Mouse (Mus musculus): ENCODE measurements at regions not wholly inside any gene's neighbourhood (a gene's known extent, or its start where the extent isn't known, plus 50 kb on each side); places are given as distances from the start of the nearest gene placed in this dataset.

DNA sequence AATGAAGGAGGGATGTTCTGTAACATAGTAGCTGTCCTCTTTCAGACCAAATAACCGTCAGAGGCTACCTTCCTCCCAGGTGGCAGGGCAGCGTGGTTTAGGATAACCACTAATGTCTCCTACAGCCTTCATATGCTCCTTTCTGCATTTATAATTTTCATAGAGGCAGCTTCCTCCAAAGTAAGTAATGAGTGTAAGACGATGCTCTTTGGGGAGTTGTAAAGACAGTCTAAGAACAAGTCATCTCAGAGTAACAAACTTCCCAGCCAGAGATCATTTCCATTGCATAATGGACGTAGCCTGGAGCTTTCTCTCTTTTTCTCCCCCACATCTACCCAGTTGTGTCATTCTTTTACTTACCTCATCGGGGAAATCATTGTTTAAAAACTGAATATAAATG is 292.3 kb upstream of the Adamts9 start:
- Histone ChIP-seq H3K9ac (replicated peaks) (no peak overlapping the region), H3K4me2 (replicated peaks) (no peak overlapping the region), H3K27ac (replicated peaks) (no peak overlapping the region), H3K4me1 (no peaks in the 10 kb centered on the region), H3K4me3 (no peak overlapping the region), H3K27me3 (no peaks in the 10 kb centered on the region), H3K9me3 (no peaks in the 10 kb centered on the region), H3K36me3 (no peaks in the 10 kb centered on the region)
- 81% methylated on average over 5 of the region's 5 CpGs for WGBS
- no peak for ATAC-seq (ENCODE audit: low FRiP score, low read depth)

GRCm38 (mm10) chr6:93232636-93233035 is 289.3 kb upstream of the Adamts9 start:
- H3K27ac ChIP-seq (replicated peaks): no peak overlapping the region
- 0 out of 2 replicates have a peak, but pooled peaks cover 2% of the 10 kb centered on the region for H3K27me3 ChIP-seq
- 87% methylated on average over 9 of the region's 9 CpGs for WGBS
- H3K4me3 ChIP-seq: no peak overlapping the region
- ATAC-seq (ENCODE audit: low FRiP score, low read depth): no peak
- H3K4me1 ChIP-seq: no peaks in the 10 kb centered on the region
- no peak overlapping the region for H3K4me2 ChIP-seq (replicated peaks)
- H3K36me3 ChIP-seq: no peaks in the 10 kb centered on the region
- H3K9me3 ChIP-seq: no peaks in the 10 kb centered on the region
- H3K9ac ChIP-seq (replicated peaks): no peak overlapping the region

DNA sequence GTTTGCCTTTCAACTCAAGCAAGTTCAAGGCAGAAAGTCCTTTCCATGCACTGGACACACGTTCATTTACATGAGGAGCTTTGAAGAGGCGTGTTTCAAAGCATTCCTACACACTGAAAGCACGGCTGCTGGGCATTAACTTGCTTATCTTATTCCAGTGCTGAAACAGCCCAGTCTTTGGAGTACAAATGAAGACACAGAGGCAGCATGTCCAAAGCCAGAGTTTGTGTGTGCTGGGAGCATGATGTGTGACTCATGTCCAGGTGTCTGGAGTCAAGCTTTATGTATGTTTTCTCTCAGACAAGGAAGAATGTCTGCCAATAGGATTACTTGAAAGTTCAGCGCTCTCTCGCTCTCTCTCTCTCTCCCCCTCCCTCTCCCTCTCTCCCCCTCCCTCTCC is 287.2 kb upstream of the Adamts9 start:
- no peaks in the 10 kb centered on the region for H3K36me3 ChIP-seq
- H3K4me1 ChIP-seq: no peaks in the 10 kb centered on the region
- H3K27ac ChIP-seq (replicated peaks): no peak overlapping the region
- no peak overlapping the region for H3K4me3 ChIP-seq
- no peak overlapping the region for H3K4me2 ChIP-seq (replicated peaks)
- 62% methylated on average over 5 of the region's 5 CpGs for WGBS
- H3K9ac ChIP-seq (replicated peaks): no peak overlapping the region
- H3K27me3 ChIP-seq: peaks cover 16% of the 10 kb centered on the region
- ATAC-seq (ENCODE audit: low FRiP score, low read depth): no peak
- H3K9me3 ChIP-seq: no peaks in the 10 kb centered on the region

DNA sequence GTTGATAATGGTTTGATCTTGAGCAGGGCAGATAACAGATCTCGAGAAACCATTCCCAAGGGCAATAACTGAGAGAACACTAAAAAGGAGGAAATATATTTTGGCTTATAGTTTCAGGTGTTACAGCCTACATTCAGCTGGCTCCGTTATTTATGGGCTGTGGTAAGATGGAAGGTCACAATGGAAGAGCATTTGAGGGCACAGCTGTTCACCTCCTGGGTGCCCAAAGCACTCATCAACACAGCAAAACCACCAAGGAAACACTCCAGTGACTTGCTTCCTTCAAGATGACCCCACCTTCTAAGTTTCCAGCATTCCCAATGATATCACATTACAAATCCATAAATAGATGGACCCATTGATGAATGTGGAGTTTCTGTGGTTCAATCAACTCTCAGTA is 286.0 kb upstream of the Adamts9 start:
- ATAC-seq (ENCODE audit: low FRiP score, low read depth): no peak
- H3K4me2 ChIP-seq (replicated peaks): no peak overlapping the region
- WGBS: 87% methylated on average over 2 of the region's 2 CpGs
- no peaks in the 10 kb centered on the region for H3K9me3 ChIP-seq
- no peak overlapping the region for H3K9ac ChIP-seq (replicated peaks)
- H3K27me3 ChIP-seq: peaks cover 22% of the 10 kb centered on the region
- no peak overlapping the region for H3K4me3 ChIP-seq
- no peak overlapping the region for H3K27ac ChIP-seq (replicated peaks)
- H3K36me3 ChIP-seq: no peaks in the 10 kb centered on the region
- H3K4me1 ChIP-seq: peaks cover 4% of the 10 kb centered on the region

GRCm38 (mm10) chr6:93223610-93224550 is 280.6 kb upstream of the Adamts9 start:
- peak overlapping the region; percentile 66 for H3K27ac ChIP-seq (replicated peaks)
- H3K4me2 ChIP-seq (replicated peaks): 0 out of 2 replicates have a peak overlapping the region, but pooled peaks have one; percentile 11
- H3K4me3 ChIP-seq: no peak overlapping the region
- WGBS: 13% methylated on average over 8 of the region's 8 CpGs
- ATAC-seq (ENCODE audit: low FRiP score, low read depth): peak; percentile 95
- H3K36me3 ChIP-seq: no peaks in the 10 kb centered on the region
- H3K4me1 ChIP-seq: peaks cover 16% of the 10 kb centered on the region
- peaks cover 48% of the 10 kb centered on the region for H3K27me3 ChIP-seq
- no peaks in the 10 kb centered on the region for H3K9me3 ChIP-seq
- no peak overlapping the region for H3K9ac ChIP-seq (replicated peaks)

DNA sequence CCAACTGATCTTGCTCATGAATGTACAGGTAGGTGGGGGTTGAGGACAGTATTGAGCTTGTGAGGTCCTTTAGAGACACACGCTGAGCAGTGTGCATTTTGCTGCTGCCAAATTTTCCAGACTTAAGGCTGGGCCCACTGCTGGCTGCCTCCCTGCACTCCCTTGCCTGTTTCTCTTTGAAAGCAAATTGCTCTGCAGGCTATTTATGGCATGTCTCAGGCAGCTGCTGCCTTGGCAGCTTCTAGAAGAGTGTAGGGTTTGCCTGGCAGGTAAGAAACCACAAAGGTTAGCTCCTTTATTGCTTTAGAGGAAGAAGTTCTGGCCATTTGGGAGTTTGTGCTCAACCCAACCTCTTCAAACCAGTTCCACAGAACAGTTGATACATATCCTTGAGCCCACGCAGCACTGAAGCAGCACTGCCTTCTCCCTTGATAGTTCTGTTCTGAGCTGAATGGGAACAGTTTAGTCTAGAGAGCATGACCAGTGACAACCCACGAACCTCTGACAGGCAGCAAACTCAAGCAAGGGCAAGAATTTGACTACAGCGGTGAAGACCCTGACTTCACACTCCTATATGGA is 274.8 kb upstream of the Adamts9 start:
- no peak for ATAC-seq (ENCODE audit: low FRiP score, low read depth)
- H3K4me1 ChIP-seq: 0 out of 2 replicates have a peak, but pooled peaks cover under 1% of the 10 kb centered on the region
- H3K27me3 ChIP-seq: peaks cover 37% of the 10 kb centered on the region
- no peaks in the 10 kb centered on the region for H3K9me3 ChIP-seq
- H3K9ac ChIP-seq (replicated peaks): no peak overlapping the region
- no peak overlapping the region for H3K4me3 ChIP-seq
- WGBS: 80% methylated on average over 4 of the region's 4 CpGs
- H3K4me2 ChIP-seq (replicated peaks): no peak overlapping the region
- H3K36me3 ChIP-seq: no peaks in the 10 kb centered on the region
- H3K27ac ChIP-seq (replicated peaks): no peak overlapping the region

- H3K9me3 ChIP-seq: no peaks in the 10 kb centered on the region; the same call in 1 of the 2 replicates
- no peak overlapping the region for H3K4me2 ChIP-seq (replicated peaks)
- WGBS: 88% methylated on average over 1 of the region's 1 CpGs
- H3K27me3 ChIP-seq: no peaks in the 10 kb centered on the region
- no peak overlapping the region for H3K27ac ChIP-seq (replicated peaks)
- no peaks in the 10 kb centered on the region for H3K36me3 ChIP-seq
- no peak for ATAC-seq (ENCODE audit: low FRiP score, low read depth)
- H3K4me1 ChIP-seq: no peaks in the 10 kb centered on the region
- no peak overlapping the region for H3K4me3 ChIP-seq
- H3K9ac ChIP-seq (replicated peaks): no peak overlapping the region
These were observed 257.6 kb upstream of the Adamts9 start for GRCm38 (mm10) chr6:93200886-93201285.

GRCm38 (mm10) chr6:93194741-93195140 is 251.4 kb upstream of the Adamts9 start:
- no peak for ATAC-seq (ENCODE audit: low FRiP score, low read depth)
- no peaks in the 10 kb centered on the region for H3K36me3 ChIP-seq
- no peak overlapping the region for H3K4me2 ChIP-seq (replicated peaks)
- no peaks in the 10 kb centered on the region for H3K4me1 ChIP-seq
- H3K9me3 ChIP-seq: no peaks in the 10 kb centered on the region
- no peak overlapping the region for H3K4me3 ChIP-seq
- no peak overlapping the region for H3K27ac ChIP-seq (replicated peaks)
- WGBS: 92% methylated on average over 6 of the region's 6 CpGs
- H3K27me3 ChIP-seq: no peaks in the 10 kb centered on the region
- no peak overlapping the region for H3K9ac ChIP-seq (replicated peaks)

- 70% methylated on average over 2 of the region's 2 CpGs for WGBS
- ATAC-seq (ENCODE audit: low FRiP score, low read depth): no peak
- H3K9me3 ChIP-seq: no peaks in the 10 kb centered on the region
- no peaks in the 10 kb centered on the region for H3K27me3 ChIP-seq
- H3K4me3 ChIP-seq: no peak overlapping the region
- no peak overlapping the region for H3K4me2 ChIP-seq (replicated peaks)
- H3K4me1 ChIP-seq: no peaks in the 10 kb centered on the region
- no peak overlapping the region for H3K27ac ChIP-seq (replicated peaks)
- H3K9ac ChIP-seq (replicated peaks): no peak overlapping the region
- H3K36me3 ChIP-seq: no peaks in the 10 kb centered on the region
These were observed 249.7 kb upstream of the Adamts9 start for GRCm38 (mm10) chr6:93192980-93193379.

GRCm38 (mm10) chr6:93190986-93191385 is 247.7 kb upstream of the Adamts9 start:
- Histone ChIP-seq H3K4me2 (replicated peaks) (no peak overlapping the region), H3K4me1 (no peaks in the 10 kb centered on the region), H3K9ac (replicated peaks) (no peak overlapping the region), H3K27ac (replicated peaks) (no peak overlapping the region), H3K36me3 (no peaks in the 10 kb centered on the region), H3K4me3 (no peak overlapping the region), H3K9me3 (no peaks in the 10 kb centered on the region), H3K27me3 (no peaks in the 10 kb centered on the region)
- ATAC-seq (ENCODE audit: low FRiP score, low read depth): no peak
- 89% methylated on average over 2 of the region's 2 CpGs for WGBS

DNA sequence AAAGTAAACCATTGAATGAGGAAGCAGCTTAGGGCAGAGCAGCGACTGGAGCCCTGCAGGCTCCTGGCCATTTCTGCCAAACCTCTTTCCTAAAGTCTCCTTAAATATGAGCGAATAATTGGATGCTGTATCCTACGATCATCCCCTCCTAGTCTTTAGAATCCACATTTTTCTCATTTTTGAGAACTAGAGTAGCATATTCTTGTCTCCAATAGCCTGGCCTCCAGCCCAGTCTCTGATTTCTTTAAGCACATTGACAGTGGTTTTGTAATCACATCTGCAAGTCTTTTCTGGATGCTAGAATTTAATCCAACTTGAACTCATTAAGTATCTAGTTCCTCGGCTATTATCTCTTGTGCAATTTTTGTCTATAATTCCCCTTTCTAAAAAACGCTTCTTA is 225.2 kb upstream of the Adamts9 start:
- ATAC-seq (ENCODE audit: low FRiP score, low read depth): no peak
- no peak overlapping the region for H3K4me3 ChIP-seq
- no peak overlapping the region for H3K27ac ChIP-seq (replicated peaks)
- WGBS: 75% methylated on average over 5 of the region's 5 CpGs
- H3K9ac ChIP-seq (replicated peaks): no peak overlapping the region
- no peaks in the 10 kb centered on the region; the same call in 1 of the 2 replicates for H3K27me3 ChIP-seq
- H3K4me1 ChIP-seq: no peaks in the 10 kb centered on the region
- no peaks in the 10 kb centered on the region for H3K9me3 ChIP-seq
- H3K4me2 ChIP-seq (replicated peaks): no peak overlapping the region
- H3K36me3 ChIP-seq: no peaks in the 10 kb centered on the region

DNA sequence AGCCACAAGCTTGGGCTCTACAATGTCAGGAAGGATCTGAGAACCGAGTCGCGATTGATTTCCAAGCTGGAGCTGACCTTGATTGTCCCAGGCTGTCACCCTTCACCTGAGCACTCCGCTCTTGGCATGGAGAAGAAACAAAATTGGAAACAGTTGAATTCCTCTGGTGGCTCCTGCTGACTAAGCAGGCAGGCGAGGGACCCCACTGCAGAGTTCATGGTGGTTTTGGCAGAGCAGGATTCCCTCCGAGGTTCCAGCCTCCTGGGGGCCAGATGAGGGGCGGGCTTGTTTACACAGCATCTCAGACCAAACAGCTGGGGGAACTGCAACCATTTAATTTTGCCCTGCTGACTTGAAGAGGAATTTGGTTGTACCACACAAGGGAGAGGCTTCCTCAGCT is 224.0 kb upstream of the Adamts9 start:
- no peak overlapping the region for H3K27ac ChIP-seq (replicated peaks)
- H3K9me3 ChIP-seq: no peaks in the 10 kb centered on the region
- no peak overlapping the region for H3K4me3 ChIP-seq
- H3K27me3 ChIP-seq: no peaks in the 10 kb centered on the region; the same call in 1 of the 2 replicates
- WGBS: 28% methylated on average over 7 of the region's 7 CpGs
- no peak for ATAC-seq (ENCODE audit: low FRiP score, low read depth)
- no peaks in the 10 kb centered on the region for H3K4me1 ChIP-seq
- H3K36me3 ChIP-seq: no peaks in the 10 kb centered on the region
- no peak overlapping the region for H3K9ac ChIP-seq (replicated peaks)
- H3K4me2 ChIP-seq (replicated peaks): no peak overlapping the region
